Mouse (Mus musculus): ENCODE measurements around the gene Fndc8. TPM values are rescaled to one million over a fixed set of nuclear protein-coding genes. Genes with fewer than 3 reads are reported as not detected.

Fndc8 gene
- polyA plus RNA-seq (2015; fragmentation: Nextera tagmentation; extraction: Ambion mirVana), result 0.12 and 0.20 TPM in 2 replicates

GRCm38 (mm10) chr11:82891936-82892335, at the start of gene Fndc8:
Fndc8 (plus strand) TSS chr11:82892124.
- Histone ChIP-seq H3K4me3 (ENCODE audit: low read length) (no peak within 1 kb of the TSS), H3K27ac (ENCODE audit: low read length) (no peak within 1 kb of the TSS), H3K9ac (ENCODE audit: low read length) (no peak within 1 kb of the TSS), H3K27me3 (ENCODE audit: control insufficient read depth, insufficient read depth, low read length) (0 out of 2 replicates have a peak, but pooled peaks cover 2% of the 10 kb centered on the region), H3K4me2 (ENCODE audit: low read depth, low read length) (no peak within 1 kb of the TSS), H3K36me3 (ENCODE audit: control insufficient read depth, insufficient read depth) (no peaks in the 10 kb centered on the region), H3K9me3 (replicated peaks; ENCODE audit: control insufficient read depth, low read length) (no peaks in the 10 kb centered on the region), H3K4me1 (ENCODE audit: control insufficient read depth, insufficient read depth, low read length) (peaks cover 12% of the 10 kb centered on the region)
- WGBS, result 40% methylated on average over 7 of the region's 7 CpGs
- no peak for ATAC-seq (replicated peaks; ENCODE audit: extremely low read depth, insufficient read depth, low FRiP score)

GRCm38 (mm10) chr11:82844771-82845414, 47.0 kb upstream of the Fndc8 start:
- Histone ChIP-seq H3K9ac (ENCODE audit: low read length) (no peak overlapping the region), H3K36me3 (ENCODE audit: control insufficient read depth, insufficient read depth) (no peaks in the 10 kb centered on the region), H3K27ac (ENCODE audit: low read length) (no peak overlapping the region), H3K4me1 (ENCODE audit: control insufficient read depth, insufficient read depth, low read length) (peaks cover 9% of the 10 kb centered on the region), H3K4me2 (ENCODE audit: low read depth, low read length) (peak overlapping the region; percentile 69), H3K9me3 (replicated peaks; ENCODE audit: control insufficient read depth, low read length) (no peaks in the 10 kb centered on the region), H3K4me3 (ENCODE audit: low read length) (no peak overlapping the region; the same call in 1 of the 2 replicates), H3K27me3 (ENCODE audit: control insufficient read depth, insufficient read depth, low read length) (no peaks in the 10 kb centered on the region)
- 60% methylated on average over 11 of the region's 11 CpGs for WGBS
- ATAC-seq (replicated peaks; ENCODE audit: extremely low read depth, insufficient read depth, low FRiP score), result no peak

- ATAC-seq (replicated peaks; ENCODE audit: extremely low read depth, insufficient read depth, low FRiP score), result peak; percentile 76
- Histone ChIP-seq H3K4me1 (ENCODE audit: control insufficient read depth, insufficient read depth, low read length) (peaks cover 9% of the 10 kb centered on the region), H3K36me3 (ENCODE audit: control insufficient read depth, insufficient read depth) (no peaks in the 10 kb centered on the region), H3K27me3 (ENCODE audit: control insufficient read depth, insufficient read depth, low read length) (no peaks in the 10 kb centered on the region), H3K9me3 (replicated peaks; ENCODE audit: control insufficient read depth, low read length) (no peaks in the 10 kb centered on the region), H3K4me2 (ENCODE audit: low read depth, low read length) (peak overlapping the region; percentile 69), H3K4me3 (ENCODE audit: low read length) (peak overlapping the region; percentile 45), H3K27ac (ENCODE audit: low read length) (peak overlapping the region; percentile 38; the same call in 1 of the 2 replicates), H3K9ac (ENCODE audit: low read length) (peak overlapping the region; percentile 65)
- 13% methylated on average over 16 of the region's 16 CpGs for WGBS
Observed at GRCm38 (mm10) chr11:82845415-82846078, 46.4 kb upstream of the Fndc8 start.

GRCm38 (mm10) chr11:82846079-82846436, 45.9 kb upstream of the Fndc8 start:
- Histone ChIP-seq H3K4me2 (ENCODE audit: low read depth, low read length) (peak overlapping the region; percentile 69), H3K4me1 (ENCODE audit: control insufficient read depth, insufficient read depth, low read length) (peaks cover 9% of the 10 kb centered on the region), H3K9me3 (replicated peaks; ENCODE audit: control insufficient read depth, low read length) (no peaks in the 10 kb centered on the region), H3K27ac (ENCODE audit: low read length) (peak overlapping the region; percentile 20; the same call in 1 of the 2 replicates), H3K4me3 (ENCODE audit: low read length) (peak overlapping the region; percentile 45), H3K9ac (ENCODE audit: low read length) (peak overlapping the region; percentile 65), H3K27me3 (ENCODE audit: control insufficient read depth, insufficient read depth, low read length) (no peaks in the 10 kb centered on the region), H3K36me3 (ENCODE audit: control insufficient read depth, insufficient read depth) (no peaks in the 10 kb centered on the region)
- 22% methylated on average over 4 of the region's 4 CpGs for WGBS
- ATAC-seq (replicated peaks; ENCODE audit: extremely low read depth, insufficient read depth, low FRiP score), result peak; percentile 21; the same call in 1 of the 2 replicates

- Histone ChIP-seq H3K27ac (ENCODE audit: low read length) (no peak overlapping the region), H3K27me3 (ENCODE audit: control insufficient read depth, insufficient read depth, low read length) (no peaks in the 10 kb centered on the region), H3K9me3 (replicated peaks; ENCODE audit: control insufficient read depth, low read length) (no peaks in the 10 kb centered on the region), H3K4me2 (ENCODE audit: low read depth, low read length) (no peak overlapping the region), H3K4me1 (ENCODE audit: control insufficient read depth, insufficient read depth, low read length) (peaks cover 9% of the 10 kb centered on the region), H3K4me3 (ENCODE audit: low read length) (no peak overlapping the region), H3K36me3 (ENCODE audit: control insufficient read depth, insufficient read depth) (no peaks in the 10 kb centered on the region), H3K9ac (ENCODE audit: low read length) (no peak overlapping the region)
- WGBS, result 80% methylated on average over 3 of the region's 3 CpGs
- no peak for ATAC-seq (replicated peaks; ENCODE audit: extremely low read depth, insufficient read depth, low FRiP score)
Observed at GRCm38 (mm10) chr11:82846938-82847337, 45.0 kb upstream of the Fndc8 start.

- no peak overlapping the region for H3K4me2 ChIP-seq (ENCODE audit: low read depth, low read length)
- 44% methylated on average over 6 of the region's 6 CpGs for WGBS
- no peaks in the 10 kb centered on the region for H3K27me3 ChIP-seq (ENCODE audit: control insufficient read depth, insufficient read depth, low read length)
- ATAC-seq (replicated peaks; ENCODE audit: extremely low read depth, insufficient read depth, low FRiP score), result no peak
- no peak overlapping the region for H3K4me3 ChIP-seq (ENCODE audit: low read length)
- peaks cover 9% of the 10 kb centered on the region for H3K4me1 ChIP-seq (ENCODE audit: control insufficient read depth, insufficient read depth, low read length)
- H3K36me3 ChIP-seq (ENCODE audit: control insufficient read depth, insufficient read depth), result no peaks in the 10 kb centered on the region
- no peak overlapping the region for H3K27ac ChIP-seq (ENCODE audit: low read length)
- H3K9ac ChIP-seq (ENCODE audit: low read length), result no peak overlapping the region
- no peaks in the 10 kb centered on the region for H3K9me3 ChIP-seq (replicated peaks; ENCODE audit: control insufficient read depth, low read length)
Observed at GRCm38 (mm10) chr11:82847571-82848000, 44.3 kb upstream of the Fndc8 start.

- Histone ChIP-seq H3K27me3 (ENCODE audit: control insufficient read depth, insufficient read depth, low read length) (no peaks in the 10 kb centered on the region), H3K4me3 (ENCODE audit: low read length) (no peak overlapping the region), H3K4me2 (ENCODE audit: low read depth, low read length) (no peak overlapping the region), H3K27ac (ENCODE audit: low read length) (no peak overlapping the region), H3K36me3 (ENCODE audit: control insufficient read depth, insufficient read depth) (no peaks in the 10 kb centered on the region), H3K9me3 (replicated peaks; ENCODE audit: control insufficient read depth, low read length) (no peaks in the 10 kb centered on the region), H3K9ac (ENCODE audit: low read length) (no peak overlapping the region), H3K4me1 (ENCODE audit: control insufficient read depth, insufficient read depth, low read length) (peaks cover 4% of the 10 kb centered on the region)
- 65% methylated on average over 5 of the region's 5 CpGs for WGBS
- no peak for ATAC-seq (replicated peaks; ENCODE audit: extremely low read depth, insufficient read depth, low FRiP score)
Observed at GRCm38 (mm10) chr11:82850259-82850658, 41.7 kb upstream of the Fndc8 start.

- H3K4me3 ChIP-seq (ENCODE audit: low read length), result no peak overlapping the region
- WGBS, result 85% methylated on average over 11 of the region's 11 CpGs
- no peaks in the 10 kb centered on the region for H3K9me3 ChIP-seq (replicated peaks; ENCODE audit: control insufficient read depth, low read length)
- H3K4me1 ChIP-seq (ENCODE audit: control insufficient read depth, insufficient read depth, low read length), result no peaks in the 10 kb centered on the region; the same call in 1 of the 2 replicates
- no peak overlapping the region for H3K9ac ChIP-seq (ENCODE audit: low read length)
- H3K27me3 ChIP-seq (ENCODE audit: control insufficient read depth, insufficient read depth, low read length), result no peaks in the 10 kb centered on the region
- no peak overlapping the region for H3K27ac ChIP-seq (ENCODE audit: low read length)
- no peaks in the 10 kb centered on the region for H3K36me3 ChIP-seq (ENCODE audit: control insufficient read depth, insufficient read depth)
- ATAC-seq (replicated peaks; ENCODE audit: extremely low read depth, insufficient read depth, low FRiP score), result no peak
- H3K4me2 ChIP-seq (ENCODE audit: low read depth, low read length), result no peak overlapping the region
Observed at GRCm38 (mm10) chr11:82852115-82852514, 39.8 kb upstream of the Fndc8 start.

GRCm38 (mm10) chr11:82852540-82852939, 39.4 kb upstream of the Fndc8 start:
- Histone ChIP-seq H3K36me3 (ENCODE audit: control insufficient read depth, insufficient read depth) (no peaks in the 10 kb centered on the region), H3K4me2 (ENCODE audit: low read depth, low read length) (no peak overlapping the region), H3K4me3 (ENCODE audit: low read length) (no peak overlapping the region), H3K9ac (ENCODE audit: low read length) (no peak overlapping the region), H3K4me1 (ENCODE audit: control insufficient read depth, insufficient read depth, low read length) (no peaks in the 10 kb centered on the region; the same call in 1 of the 2 replicates), H3K27me3 (ENCODE audit: control insufficient read depth, insufficient read depth, low read length) (no peaks in the 10 kb centered on the region), H3K9me3 (replicated peaks; ENCODE audit: control insufficient read depth, low read length) (no peaks in the 10 kb centered on the region), H3K27ac (ENCODE audit: low read length) (no peak overlapping the region)
- WGBS, result 83% methylated on average over 10 of the region's 10 CpGs
- no peak for ATAC-seq (replicated peaks; ENCODE audit: extremely low read depth, insufficient read depth, low FRiP score)
